Mouse (Mus musculus): Measurements from ENCODE around the gene Ank3.
A peak's percentile ranks its signal among the peaks of the same experiment; 100 is the strongest.

Gene Ank3

GRCm38 (mm10) chr10:69536372-69537075 is 138.0 kb downstream of the Ank3 start:
- DNase-seq (ENCODE audit: low spot score) = no peak

GRCm38 (mm10) chr10:69538236-69538635 is 139.7 kb downstream of the Ank3 start:
- no peak for DNase-seq (ENCODE audit: low spot score)

GRCm38 (mm10) chr10:69542439-69542838 is 143.9 kb downstream of the Ank3 start:
- DNase-seq (ENCODE audit: low spot score) = no peak

- no peak for DNase-seq (ENCODE audit: low spot score)
Observed at GRCm38 (mm10) chr10:69543876-69544620, 145.5 kb downstream of the Ank3 start.

- DNase-seq (ENCODE audit: low spot score) = no peak
Observed at GRCm38 (mm10) chr10:69544653-69545052, 146.1 kb downstream of the Ank3 start.

- DNase-seq (ENCODE audit: low spot score) = no peak
Observed at GRCm38 (mm10) chr10:69545936-69546335, 147.4 kb downstream of the Ank3 start.

GRCm38 (mm10) chr10:69546643-69547042 is 148.1 kb downstream of the Ank3 start:
- no peak for DNase-seq (ENCODE audit: low spot score)

GRCm38 (mm10) chr10:69548771-69549170 is 150.2 kb downstream of the Ank3 start:
- no peak for DNase-seq (ENCODE audit: low spot score)

GRCm38 (mm10) chr10:69549221-69549620 is 150.6 kb downstream of the Ank3 start:
- DNase-seq (ENCODE audit: low spot score) = no peak

GRCm38 (mm10) chr10:69550824-69551223 is 152.3 kb downstream of the Ank3 start:
- DNase-seq (ENCODE audit: low spot score) = no peak

- DNase-seq (ENCODE audit: low spot score) = no peak
Observed at GRCm38 (mm10) chr10:69553091-69553490, 154.5 kb downstream of the Ank3 start.

GRCm38 (mm10) chr10:69555592-69555991 is 157.0 kb downstream of the Ank3 start:
- DNase-seq (ENCODE audit: low spot score) = no peak

GRCm38 (mm10) chr10:69556278-69556677 is 157.7 kb downstream of the Ank3 start:
- DNase-seq (ENCODE audit: low spot score) = peak; percentile 52

- no peak for DNase-seq (ENCODE audit: low spot score)
Observed at GRCm38 (mm10) chr10:69560237-69560636, 161.7 kb downstream of the Ank3 start.

- DNase-seq (ENCODE audit: low spot score) = no peak
Observed at GRCm38 (mm10) chr10:69562931-69563330, 164.4 kb downstream of the Ank3 start.

- no peak for DNase-seq (ENCODE audit: low spot score)
Observed at GRCm38 (mm10) chr10:69565052-69565451, 166.5 kb downstream of the Ank3 start.

- no peak for DNase-seq (ENCODE audit: low spot score)
Observed at GRCm38 (mm10) chr10:69568976-69569375, 170.4 kb downstream of the Ank3 start.

GRCm38 (mm10) chr10:69569740-69570139 is 171.2 kb downstream of the Ank3 start:
- no peak for DNase-seq (ENCODE audit: low spot score)

- DNase-seq (ENCODE audit: low spot score) = peak; percentile 38
Observed at GRCm38 (mm10) chr10:69570466-69571288, 172.1 kb downstream of the Ank3 start.

- peak; percentile 64 for DNase-seq (ENCODE audit: low spot score)
Observed at GRCm38 (mm10) chr10:69571422-69571821, 172.8 kb downstream of the Ank3 start.

GRCm38 (mm10) chr10:69571972-69572371 is 173.4 kb downstream of the Ank3 start:
- peak; percentile 48 for DNase-seq (ENCODE audit: low spot score)

- DNase-seq (ENCODE audit: low spot score) = no peak
Observed at GRCm38 (mm10) chr10:69573054-69573453, 174.5 kb downstream of the Ank3 start.

- no peak for DNase-seq (ENCODE audit: low spot score)
Observed at GRCm38 (mm10) chr10:69573746-69574145, 175.2 kb downstream of the Ank3 start.

Data from embryo, embryonic 10.5 days (tissue).